Comparison of ENCODE assay signal across 8 mouse cellular contexts in genomic region chr8:114351643-114352427, GRCm38 (mm10).
DNase-seq lines count a peak whose midpoint lies in the region; ATAC-seq and TF ChIP-seq lines count a peak whose summit lies in the region.

No protein-coding gene starts in this region.

- no peaks in the 10 kb centered on the region for H3K9me3 ChIP-seq in embryonic facial prominence, embryonic 15.5 days (replicated peaks)
- H3K9me3 ChIP-seq in limb, embryonic 13.5 days: no peaks in the 10 kb centered on the region

- no peak for TF ChIP-seq POLR2A in kidney, adult 2 months (IDR thresholded peaks at IDR 0.05; ENCODE audit: low read depth, low read length)

- H3K9ac ChIP-seq in embryonic facial prominence, embryonic 15.5 days: no peak overlapping the region
- no peak overlapping the region for H3K9ac ChIP-seq in limb, embryonic 13.5 days

- H3K27me3 ChIP-seq in kidney, adult 2 months (replicated peaks; ENCODE audit: control insufficient read depth, insufficient read depth, low read length): no peaks in the 10 kb centered on the region
- H3K27me3 ChIP-seq in embryonic facial prominence, embryonic 15.5 days: no peaks in the 10 kb centered on the region
- no peaks in the 10 kb centered on the region for H3K27me3 ChIP-seq in limb, embryonic 13.5 days

- ATAC-seq in CD4-positive, CD25-positive, alpha-beta regulatory T cell, adult 4 months: peak; percentile 64
- ATAC-seq in embryonic facial prominence, embryonic 15.5 days (ENCODE audit: insufficient number of reproducible peaks, low FRiP score, low TSS enrichment, low read depth): peak; percentile 51; the same call in 1 of the 2 replicates
- no peak for ATAC-seq in limb, embryonic 13.5 days (ENCODE audit: low FRiP score, low read depth)

- peak overlapping the region; percentile 43 for H3K4me2 ChIP-seq in embryonic facial prominence, embryonic 15.5 days (replicated peaks)
- peak overlapping the region; percentile 35 for H3K4me2 ChIP-seq in limb, embryonic 13.5 days (replicated peaks)

- no peaks in the 10 kb centered on the region for H3K4me1 ChIP-seq in kidney, adult 2 months (ENCODE audit: control insufficient read depth, insufficient read depth, low read length)
- H3K4me1 ChIP-seq in embryonic facial prominence, embryonic 15.5 days: 0 out of 2 replicates have a peak, but pooled peaks cover 8% of the 10 kb centered on the region
- H3K4me1 ChIP-seq in limb, embryonic 13.5 days: peaks cover 5% of the 10 kb centered on the region

- no peaks in the 10 kb centered on the region for H3K36me3 ChIP-seq in kidney, adult 2 months (ENCODE audit: control insufficient read depth, insufficient read depth, low read length)
- no peaks in the 10 kb centered on the region for H3K36me3 ChIP-seq in embryonic facial prominence, embryonic 15.5 days
- no peaks in the 10 kb centered on the region for H3K36me3 ChIP-seq in limb, embryonic 13.5 days

- WGBS in kidney, adult 2 months: 7% methylated on average over 14 of the region's 14 CpGs
- WGBS in embryonic facial prominence, embryonic 15.5 days: 35% methylated on average over 14 of the region's 14 CpGs
- WGBS in limb, embryonic 13.5 days: 43% methylated on average over 14 of the region's 14 CpGs

- no peak for DNase-seq in kidney, adult 2 months
- DNase-seq in kidney, postnatal 36 days: no peak
- no peak for DNase-seq in urinary bladder, postnatal 36 days (ENCODE audit: low spot score in 2 of 2)
- DNase-seq in cerebellum, adult 8-10 months: no peak
- DNase-seq in spleen, adult 12 weeks (ENCODE audit: low spot score): no peak

- no peak overlapping the region for H3K27ac ChIP-seq in kidney, adult 2 months (ENCODE audit: insufficient read depth, low read depth, low read length)
- no peak overlapping the region for H3K27ac ChIP-seq in embryonic facial prominence, embryonic 15.5 days (replicated peaks)
- no peak overlapping the region for H3K27ac ChIP-seq in limb, embryonic 13.5 days

- H3K4me3 ChIP-seq in kidney, adult 2 months (ENCODE audit: insufficient read depth, low read depth, low read length): peak overlapping the region; percentile 6; the same call in 1 of the 2 replicates
- peak overlapping the region; percentile 6; the same call in 1 of the 2 replicates for H3K4me3 ChIP-seq in embryonic facial prominence, embryonic 15.5 days (replicated peaks)
- 0 out of 2 replicates have a peak overlapping the region, but pooled peaks have one; percentile 2 for H3K4me3 ChIP-seq in limb, embryonic 13.5 days

- TF ChIP-seq CTCF in kidney, adult 2 months (conservative IDR thresholded peaks at IDR 0.05; ENCODE audit: insufficient read depth, insufficient read length, low read depth, low read length): no peak
